Mouse (Mus musculus): ENCODE results near the gene Dennd1c. TPM values are rescaled to one million over a fixed set of nuclear protein-coding genes. Genes with fewer than 3 reads are reported as not detected.

Dennd1c gene
- polyA plus RNA-seq, 1 experiment from 2014 or later, result 1.6 TPM

GRCm38 (mm10) chr17:57087049-57087832 is 8.9 kb upstream of the Dennd1c start, which contains the start of gene Tubb4a:
Gene Tubb4a, minus strand, starts transcription at chr17:57087782.
- peak within 1 kb of the TSS; percentile 39 for H3K4me2 ChIP-seq
- H3K9ac ChIP-seq, result no peak within 1 kb of the TSS
- H3K4me1 ChIP-seq (replicated peaks), result peaks cover 3% of the 10 kb centered on the region
- no peaks in the 10 kb centered on the region for H3K36me3 ChIP-seq
- 4% methylated on average over 31 of the region's 31 CpGs for WGBS (ENCODE audit: insufficient replicate concordance)
- H3K27ac ChIP-seq, result no peak within 1 kb of the TSS
- ATAC-seq (ENCODE audit: low read depth), result no peak
- DNase-seq, result no peak
- no peaks in the 10 kb centered on the region for H3K9me3 ChIP-seq (replicated peaks)
- peak within 1 kb of the TSS; percentile 18; the same call in 1 of the 2 replicates for H3K4me3 ChIP-seq (replicated peaks)
- peaks cover 38% of the 10 kb centered on the region for H3K27me3 ChIP-seq

- WGBS (ENCODE audit: insufficient replicate concordance), result 72% methylated on average over 11 of the region's 11 CpGs
Observed at GRCm38 (mm10) chr17:57085970-57086757, 7.8 kb upstream of the Dennd1c start.

GRCm38 (mm10) chr17:57082481-57082880 is 4.2 kb upstream of the Dennd1c start:
- Histone ChIP-seq H3K4me1 (replicated peaks) (peaks cover 15% of the 10 kb centered on the region), H3K9ac (no peak overlapping the region), H3K27me3 (peaks cover 15% of the 10 kb centered on the region), H3K36me3 (no peaks in the 10 kb centered on the region), H3K9me3 (replicated peaks) (no peaks in the 10 kb centered on the region), H3K27ac (no peak overlapping the region), H3K4me3 (replicated peaks) (no peak overlapping the region), H3K4me2 (no peak overlapping the region)
- DNase-seq, result no peak
- ATAC-seq (ENCODE audit: low read depth), result no peak
- 63% methylated on average over 5 of the region's 5 CpGs for WGBS (ENCODE audit: insufficient replicate concordance)

More at GRCm38 (mm10) chr17:57085970-57086757, 7.8 kb upstream of the Dennd1c start:
- Histone ChIP-seq H3K27ac (no peak overlapping the region), H3K4me3 (replicated peaks) (no peak overlapping the region), H3K36me3 (no peaks in the 10 kb centered on the region), H3K9ac (no peak overlapping the region), H3K27me3 (peaks cover 38% of the 10 kb centered on the region), H3K4me2 (no peak overlapping the region), H3K9me3 (replicated peaks) (no peaks in the 10 kb centered on the region), H3K4me1 (replicated peaks) (peaks cover 3% of the 10 kb centered on the region)
- ATAC-seq (ENCODE audit: low read depth), result no peak
- DNase-seq, result no peak

- no peaks in the 10 kb centered on the region for H3K36me3 ChIP-seq
Observed at GRCm38 (mm10) chr17:57081234-57081842, 3.0 kb upstream of the Dennd1c start.

GRCm38 (mm10) chr17:57079919-57080318 is 1.6 kb upstream of the Dennd1c start:
- ATAC-seq (ENCODE audit: low read depth) (no peak), DNase-seq (no peak)
- H3K4me1 ChIP-seq (replicated peaks), result peaks cover 11% of the 10 kb centered on the region
- no peak overlapping the region for H3K4me3 ChIP-seq (replicated peaks)
- H3K9me3 ChIP-seq (replicated peaks), result no peaks in the 10 kb centered on the region
- no peaks in the 10 kb centered on the region for H3K27me3 ChIP-seq
- H3K36me3 ChIP-seq, result no peaks in the 10 kb centered on the region
- WGBS (ENCODE audit: insufficient replicate concordance), result 76% methylated on average over 3 of the region's 3 CpGs
- no peak overlapping the region for H3K4me2 ChIP-seq
- H3K27ac ChIP-seq, result no peak overlapping the region
- H3K9ac ChIP-seq, result no peak overlapping the region

More at GRCm38 (mm10) chr17:57081234-57081842, 3.0 kb upstream of the Dennd1c start:
- H3K4me3 ChIP-seq (replicated peaks), result no peak overlapping the region
- WGBS (ENCODE audit: insufficient replicate concordance), result 84% methylated on average over 31 of the region's 31 CpGs
- DNase-seq (no peak), ATAC-seq (ENCODE audit: low read depth) (no peak)
- H3K4me2 ChIP-seq, result no peak overlapping the region
- no peaks in the 10 kb centered on the region for H3K9me3 ChIP-seq (replicated peaks)
- H3K9ac ChIP-seq, result no peak overlapping the region
- peaks cover 5% of the 10 kb centered on the region; the same call in 1 of the 2 replicates for H3K27me3 ChIP-seq
- no peak overlapping the region for H3K27ac ChIP-seq
- H3K4me1 ChIP-seq (replicated peaks), result peaks cover 11% of the 10 kb centered on the region

- Histone ChIP-seq H3K27ac (no peak overlapping the region), H3K27me3 (0 out of 2 replicates have a peak, but pooled peaks cover 3% of the 10 kb centered on the region), H3K4me2 (no peak overlapping the region), H3K4me1 (replicated peaks) (peaks cover 11% of the 10 kb centered on the region), H3K4me3 (replicated peaks) (no peak overlapping the region), H3K36me3 (no peaks in the 10 kb centered on the region), H3K9ac (no peak overlapping the region), H3K9me3 (replicated peaks) (no peaks in the 10 kb centered on the region)
- ATAC-seq (ENCODE audit: low read depth) (no peak), DNase-seq (no peak)
- WGBS (ENCODE audit: insufficient replicate concordance), result 37% methylated on average over 3 of the region's 3 CpGs
Observed at GRCm38 (mm10) chr17:57076916-57077315, 1.4 kb downstream of the Dennd1c start.

GRCm38 (mm10) chr17:57070699-57071098 is 7.6 kb downstream of the Dennd1c start:
- WGBS (ENCODE audit: insufficient replicate concordance), result 20% methylated on average over 11 of the region's 11 CpGs
- Histone ChIP-seq H3K27ac (no peak overlapping the region), H3K9me3 (replicated peaks) (no peaks in the 10 kb centered on the region), H3K36me3 (no peaks in the 10 kb centered on the region), H3K27me3 (peaks cover 19% of the 10 kb centered on the region; the same call in 1 of the 2 replicates), H3K4me2 (peak overlapping the region; percentile 14; the same call in 1 of the 2 replicates), H3K9ac (no peak overlapping the region), H3K4me1 (replicated peaks) (peaks cover 23% of the 10 kb centered on the region), H3K4me3 (replicated peaks) (no peak overlapping the region)
- ATAC-seq (ENCODE audit: low read depth) (no peak), DNase-seq (no peak)

- Histone ChIP-seq H3K27ac (no peak overlapping the region), H3K27me3 (peaks cover 22% of the 10 kb centered on the region), H3K36me3 (no peaks in the 10 kb centered on the region), H3K9ac (no peak overlapping the region), H3K4me2 (no peak overlapping the region), H3K4me3 (replicated peaks) (no peak overlapping the region), H3K4me1 (replicated peaks) (peaks cover 23% of the 10 kb centered on the region), H3K9me3 (replicated peaks) (no peaks in the 10 kb centered on the region)
- DNase-seq, result no peak
- no peak for ATAC-seq (ENCODE audit: low read depth)
- 29% methylated on average over 9 of the region's 9 CpGs for WGBS (ENCODE audit: insufficient replicate concordance)
Observed at GRCm38 (mm10) chr17:57070272-57070671, 8.0 kb downstream of the Dennd1c start.

- WGBS (ENCODE audit: insufficient replicate concordance), result 25% methylated on average over 5 of the region's 5 CpGs
Observed at GRCm38 (mm10) chr17:57066908-57067307, 11.4 kb downstream of the Dennd1c start.

GRCm38 (mm10) chr17:57063031-57063430 is 15.3 kb downstream of the Dennd1c start:
- 22% methylated on average over 8 of the region's 8 CpGs for WGBS (ENCODE audit: insufficient replicate concordance)
- no peaks in the 10 kb centered on the region for H3K36me3 ChIP-seq
- DNase-seq (no peak), ATAC-seq (ENCODE audit: low read depth) (no peak)
- peak overlapping the region; percentile 49; the same call in 1 of the 2 replicates for H3K4me3 ChIP-seq (replicated peaks)
- no peak overlapping the region for H3K9ac ChIP-seq
- H3K4me2 ChIP-seq, result peak overlapping the region; percentile 64; the same call in 1 of the 2 replicates
- no peaks in the 10 kb centered on the region for H3K9me3 ChIP-seq (replicated peaks)
- peaks cover 81% of the 10 kb centered on the region for H3K27me3 ChIP-seq
- peaks cover 55% of the 10 kb centered on the region for H3K4me1 ChIP-seq (replicated peaks)
- no peak overlapping the region for H3K27ac ChIP-seq

More at GRCm38 (mm10) chr17:57066908-57067307, 11.4 kb downstream of the Dennd1c start:
- Histone ChIP-seq H3K9ac (no peak overlapping the region), H3K4me2 (no peak overlapping the region), H3K4me3 (replicated peaks) (no peak overlapping the region), H3K27ac (no peak overlapping the region), H3K9me3 (replicated peaks) (no peaks in the 10 kb centered on the region), H3K36me3 (no peaks in the 10 kb centered on the region), H3K27me3 (peaks cover 51% of the 10 kb centered on the region), H3K4me1 (replicated peaks) (peaks cover 30% of the 10 kb centered on the region)
- ATAC-seq (ENCODE audit: low read depth), result no peak
- no peak for DNase-seq

GRCm38 (mm10) chr17:57062548-57062947 is 15.8 kb downstream of the Dennd1c start:
- 2% methylated on average over 22 of the region's 22 CpGs for WGBS (ENCODE audit: insufficient replicate concordance)
- Histone ChIP-seq H3K27ac (no peak overlapping the region), H3K36me3 (no peaks in the 10 kb centered on the region)

More at GRCm38 (mm10) chr17:57062548-57062947, 15.8 kb downstream of the Dennd1c start:
- no peak for ATAC-seq (ENCODE audit: low read depth)
- no peak for DNase-seq
- H3K4me3 ChIP-seq (replicated peaks), result peak overlapping the region; percentile 49
- H3K9me3 ChIP-seq (replicated peaks), result no peaks in the 10 kb centered on the region
- H3K27me3 ChIP-seq, result peaks cover 86% of the 10 kb centered on the region
- peak overlapping the region; percentile 64 for H3K4me2 ChIP-seq
- peaks cover 55% of the 10 kb centered on the region for H3K4me1 ChIP-seq (replicated peaks)
- H3K9ac ChIP-seq, result peak overlapping the region; percentile 13; the same call in 1 of the 2 replicates
